Mouse (Mus musculus) lung, postnatal 0 days (tissue): ENCODE data around the gene Abracl.

Experiments
- CTCF ChIP-seq: IDR thresholded peaks from 2 replicates; pipeline ENCODE4 v1.5.1; 2016; ENCODE audit warnings: antibody characterized with exemption, mild to moderate bottlenecking
- EP300 ChIP-seq: IDR thresholded peaks from 2 replicates; pipeline ENCODE4 v1.6.1; 2016; ENCODE audit warnings: antibody characterized with exemption, mild to moderate bottlenecking, control low read depth

GRCm38 (mm10) chr10:18059807-18060206 is 36.7 kb upstream of the Abracl start:
- TF ChIP-seq CTCF (no peak), EP300 (no peak)
